In the genomic region with DNA sequence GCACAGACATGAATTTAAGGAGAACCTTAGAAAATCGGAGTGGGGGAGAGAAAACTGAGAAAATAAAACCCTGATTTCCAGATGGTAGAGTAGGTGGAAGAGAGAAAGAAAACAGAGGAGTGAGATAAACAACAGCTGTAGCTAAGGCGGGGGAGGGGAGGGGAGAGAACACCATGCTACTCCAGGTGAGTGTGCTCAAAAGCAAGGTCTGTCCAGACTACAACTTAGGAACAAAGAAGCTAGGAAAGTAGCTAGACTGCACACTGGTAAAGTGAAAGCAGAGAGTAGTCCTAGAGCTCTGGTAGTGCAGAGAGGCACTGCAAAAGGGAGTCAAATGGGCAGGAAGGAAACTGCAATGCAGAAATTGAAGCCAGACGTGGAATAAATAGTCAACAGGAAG, we compare ENCODE assay signal across 23 mouse cellular contexts.
A peak's percentile ranks its signal among the peaks of the same experiment; 100 is the strongest.
DNase-seq lines count a peak whose midpoint lies in the region; ATAC-seq and TF ChIP-seq lines count a peak whose summit lies in the region.
"Had no signal": no experiment of that assay in that cellular context is flagged by ENCODE, and none has a peak within 500 bp of the region (broad histone marks: within the 10 kb centered on the region; RNA-seq: fewer than 3 reads in every experiment).

No protein-coding gene starts in this region.

- no peak overlapping the region for H3K4me2 ChIP-seq in embryonic facial prominence, embryonic 11.5 days (ENCODE audit: low read depth, low read length)
- H3K4me2 ChIP-seq: heart, embryonic 12.5 days; hindbrain, embryonic 15.5 days; kidney, embryonic 15.5 days had no signal

- H3K4me1 ChIP-seq in embryonic facial prominence, embryonic 11.5 days (ENCODE audit: control insufficient read depth, insufficient read depth, low read length), result no peaks in the 10 kb centered on the region
- H3K4me1 ChIP-seq in thymus, adult 2 months (replicated peaks; ENCODE audit: control insufficient read depth, insufficient read depth, low read length), result no peaks in the 10 kb centered on the region
- H3K4me1 ChIP-seq: heart, embryonic 12.5 days; hindbrain, embryonic 15.5 days; kidney, embryonic 15.5 days; midbrain, embryonic 10.5 days had no signal

- no peaks in the 10 kb centered on the region for H3K36me3 ChIP-seq in embryonic facial prominence, embryonic 11.5 days (replicated peaks; ENCODE audit: control insufficient read depth, insufficient read depth, low read depth, low read length)
- H3K36me3 ChIP-seq in thymus, adult 2 months (ENCODE audit: control insufficient read depth, insufficient read depth, low read length), result no peaks in the 10 kb centered on the region
- H3K36me3 ChIP-seq: heart, embryonic 12.5 days; hindbrain, embryonic 15.5 days; kidney, embryonic 15.5 days; midbrain, embryonic 10.5 days had no signal

- H3K27me3 ChIP-seq in embryonic facial prominence, embryonic 11.5 days (ENCODE audit: control insufficient read depth, insufficient read depth, low read length), result no peaks in the 10 kb centered on the region
- H3K27me3 ChIP-seq in thymus, adult 2 months (ENCODE audit: control insufficient read depth, insufficient read depth, low read length), result no peaks in the 10 kb centered on the region
- H3K27me3 ChIP-seq: heart, embryonic 12.5 days; hindbrain, embryonic 15.5 days; kidney, embryonic 15.5 days; Patski had no signal

- DNase-seq in layer of hippocampus, adult 11-12 months (ENCODE audit: low spot score), result peak; percentile 28
- DNase-seq in layer of hippocampus, adult 9-10 months (ENCODE audit: low spot score), result no peak
- peak; percentile 25 for DNase-seq in embryonic facial prominence, embryonic 11.5 days (ENCODE audit: low spot score)
- DNase-seq in layer of hippocampus, postnatal 14 days (ENCODE audit: low spot score in 2 of 2), result peak; percentile 3 to 32
- DNase-seq in left cerebral cortex, adult 18-20 months (ENCODE audit: low spot score in 2 of 2), result no peak
- no peak for DNase-seq in thymus, adult 2 months
- no peak for DNase-seq in T-cell, adult 2 months (ENCODE audit: low spot score)
- DNase-seq: adrenal gland, postnatal 10 days; cerebellum, adult 11 months; cerebellum, postnatal 10 days; heart, postnatal 14 days; liver; lung, adult 18-20 months; lung, postnatal 14 days; right cerebral cortex, postnatal 25 days had no signal

- no peak overlapping the region for H3K4me3 ChIP-seq in embryonic facial prominence, embryonic 11.5 days (ENCODE audit: low read depth, low read length)
- H3K4me3 ChIP-seq in thymus, adult 2 months (ENCODE audit: control insufficient read depth, insufficient read depth, low read length), result no peak overlapping the region
- H3K4me3 ChIP-seq: heart, embryonic 12.5 days; hindbrain, embryonic 15.5 days; kidney, embryonic 15.5 days; midbrain, embryonic 10.5 days had no signal

- no peak for ATAC-seq in embryonic facial prominence, embryonic 11.5 days (replicated peaks; ENCODE audit: insufficient number of reproducible peaks, low FRiP score, low TSS enrichment, low read depth)
- ATAC-seq: activated CD4-positive, CD25-positive, alpha-beta regulatory T cell, adult 4 months; CD4-positive, CD25-positive, alpha-beta regulatory T cell, adult 4 months; intestine, embryonic 16.5 days; Patski had no signal

- H3K9me3 ChIP-seq in embryonic facial prominence, embryonic 11.5 days (replicated peaks; ENCODE audit: control insufficient read depth, low read length), result no peaks in the 10 kb centered on the region
- H3K9me3 ChIP-seq: heart, embryonic 12.5 days; hindbrain, embryonic 15.5 days; kidney, embryonic 15.5 days; midbrain, embryonic 10.5 days had no signal

- no peak for TF ChIP-seq CTCF in thymus, adult 2 months (IDR thresholded peaks at IDR 0.05; ENCODE audit: borderline replicate concordance, control insufficient read depth, extremely low read depth, insufficient read depth, low read length, poor library complexity)

- 60% methylated on average over 3 of the region's 3 CpGs for WGBS in embryonic facial prominence, embryonic 11.5 days
- WGBS in thymus, adult 2 months, result 65% methylated on average over 3 of the region's 3 CpGs

- TF ChIP-seq POLR2A in thymus, adult 2 months (IDR thresholded peaks at IDR 0.05; ENCODE audit: control insufficient read depth, extremely low read depth, insufficient read depth, low read length, poor library complexity), result no peak

- no peak overlapping the region for H3K9ac ChIP-seq in embryonic facial prominence, embryonic 11.5 days (replicated peaks; ENCODE audit: low read length)
- H3K9ac ChIP-seq: heart, embryonic 12.5 days; hindbrain, embryonic 15.5 days; kidney, embryonic 15.5 days had no signal

- H3K27ac ChIP-seq in embryonic facial prominence, embryonic 11.5 days (replicated peaks; ENCODE audit: low read depth, low read length), result no peak overlapping the region
- H3K27ac ChIP-seq in thymus, adult 2 months (ENCODE audit: control insufficient read depth, insufficient read depth, low read length), result no peak overlapping the region
- H3K27ac ChIP-seq: hindbrain, embryonic 15.5 days; kidney, embryonic 15.5 days; midbrain, embryonic 10.5 days had no signal

Comparison
In these comparisons a context has a peak if more than half of its experiments do, and no peak if none do; other contexts are left out.
1. DNase-seq: peak in layer of hippocampus, adult 11-12 months (single experiment), embryonic facial prominence, embryonic 11.5 days (single experiment) and layer of hippocampus, postnatal 14 days (2 of 2); none in layer of hippocampus, adult 9-10 months (single experiment), left cerebral cortex, adult 18-20 months (0 of 2), thymus, adult 2 months (single experiment) and T-cell, adult 2 months (single experiment).